Mouse (Mus musculus): ENCODE data around the gene Sestd1.

- TF ChIP-seq CTCF (IDR thresholded peaks at IDR 0.05; ENCODE audit: borderline replicate concordance, insufficient read depth, low read depth, low read length), result no peak
- no peak for TF ChIP-seq POLR2A (IDR thresholded peaks at IDR 0.05; ENCODE audit: borderline replicate concordance, insufficient read depth, low read length)
These were observed 145.5 kb downstream of the Sestd1 start for GRCm38 (mm10) chr2:77134906-77135305.
